Mouse (Mus musculus): ENCODE measurements around the gene Abcb1a. TPM values are rescaled to one million over a fixed set of nuclear protein-coding genes. Genes with fewer than 3 reads are reported as not detected.
"Not testable (repeated sequence)": the region's sequence is repeated elsewhere in the genome, so short reads cannot be mapped to it uniquely, and the experiment has no call there.

Abcb1a gene
- total and polyA plus RNA-seq, 3 experiments, result 2.1 to 67.3 (median 31.4) TPM

DNA sequence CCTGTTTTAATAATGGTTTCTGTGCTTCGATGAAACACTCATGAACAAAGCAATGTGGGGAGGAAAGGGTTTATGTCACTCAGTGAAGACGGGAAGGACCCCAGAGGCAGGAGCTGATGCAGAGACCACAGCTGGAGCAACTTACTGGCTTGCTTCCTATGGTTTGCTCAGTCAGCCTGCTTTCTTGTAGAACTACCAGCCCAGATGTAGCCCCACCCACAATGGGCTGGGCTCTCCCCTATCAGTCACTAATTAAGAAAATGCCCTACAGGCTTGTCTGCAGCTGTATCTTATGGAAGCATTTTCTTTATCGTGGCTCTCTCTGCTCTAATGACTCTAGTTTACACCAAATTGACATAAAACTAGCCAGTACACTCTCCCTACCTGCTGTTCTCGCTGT lies 67.9 kb downstream of the Abcb1a start:
- no peak for DNase-seq

DNA sequence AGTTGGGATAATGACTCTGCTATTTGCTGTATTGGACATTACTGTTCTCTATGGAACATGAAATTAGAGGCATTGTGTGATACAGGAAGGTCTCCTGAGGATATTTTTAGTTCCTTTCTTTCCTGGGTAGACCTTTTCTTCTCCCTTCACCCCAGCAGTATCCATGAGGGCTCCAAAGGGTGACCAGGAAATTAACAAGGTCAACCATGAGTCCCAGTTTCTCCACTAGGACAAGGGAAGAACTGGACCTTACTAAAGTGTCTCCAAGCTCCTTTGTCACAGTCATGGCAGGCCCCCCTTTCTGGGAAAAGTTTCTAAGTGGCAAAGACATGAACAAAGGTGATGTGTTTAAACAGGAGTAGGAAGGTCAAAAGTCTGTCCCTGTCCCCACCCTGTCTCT lies 72.8 kb downstream of the Abcb1a start:
- DNase-seq, result no peak

DNA sequence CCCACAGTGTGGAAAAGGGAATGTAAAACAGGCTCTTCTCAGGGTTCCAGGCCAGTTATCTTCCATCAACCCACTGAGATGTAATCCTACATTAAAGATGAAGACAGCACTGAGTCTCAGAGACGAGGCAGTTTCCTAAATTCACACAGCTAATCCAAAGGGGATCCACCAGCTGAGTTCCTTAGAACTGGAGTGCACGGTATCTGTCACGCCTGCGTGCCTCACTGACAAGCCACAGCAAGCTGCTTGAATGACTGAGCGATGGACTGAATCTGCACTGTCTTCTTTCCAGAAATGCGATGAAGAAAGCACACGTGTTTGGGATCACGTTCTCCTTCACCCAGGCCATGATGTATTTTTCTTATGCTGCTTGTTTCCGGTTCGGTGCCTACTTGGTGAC lies 73.4 kb downstream of the Abcb1a start:
- DNase-seq, result not testable (repeated sequence)

DNA sequence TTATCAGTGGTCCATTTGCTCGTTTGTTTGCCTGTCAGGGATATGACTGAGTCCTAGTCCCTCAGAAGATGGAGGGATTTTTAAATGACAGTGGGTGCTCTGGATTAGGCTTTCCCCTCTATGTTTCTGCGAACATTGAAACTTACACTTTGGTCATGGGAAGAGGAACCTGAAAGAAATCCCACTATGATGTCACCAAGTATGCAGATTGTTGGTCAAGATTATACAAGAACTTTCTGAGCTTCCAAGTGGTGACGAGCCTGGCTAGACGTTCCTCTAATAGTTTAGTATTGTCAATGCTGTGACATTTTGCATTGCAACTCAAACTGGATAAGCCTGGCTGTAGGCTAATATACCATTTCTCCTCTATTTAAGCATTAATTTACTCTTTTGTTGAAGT lies 76.5 kb downstream of the Abcb1a start:
- no peak for DNase-seq

DNA sequence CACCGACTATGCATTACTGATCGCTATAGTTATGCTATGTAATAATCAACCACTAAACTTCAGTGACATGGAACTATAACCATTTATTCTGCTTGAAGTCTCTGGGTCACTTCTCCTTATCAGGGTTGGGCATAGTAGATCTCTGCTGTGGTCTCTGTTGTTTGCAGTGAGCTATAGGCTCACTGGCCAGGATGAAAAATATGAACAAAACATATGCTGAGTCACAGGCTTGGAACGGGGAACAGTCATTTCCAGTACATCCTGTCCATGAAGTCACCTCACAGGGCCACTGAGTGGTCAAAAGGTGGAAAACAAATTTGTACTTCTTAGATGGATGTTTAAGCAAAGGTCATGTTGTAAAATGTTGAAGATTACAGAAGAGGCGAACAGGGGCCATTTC lies 77.2 kb downstream of the Abcb1a start:
- no peak for DNase-seq

DNA sequence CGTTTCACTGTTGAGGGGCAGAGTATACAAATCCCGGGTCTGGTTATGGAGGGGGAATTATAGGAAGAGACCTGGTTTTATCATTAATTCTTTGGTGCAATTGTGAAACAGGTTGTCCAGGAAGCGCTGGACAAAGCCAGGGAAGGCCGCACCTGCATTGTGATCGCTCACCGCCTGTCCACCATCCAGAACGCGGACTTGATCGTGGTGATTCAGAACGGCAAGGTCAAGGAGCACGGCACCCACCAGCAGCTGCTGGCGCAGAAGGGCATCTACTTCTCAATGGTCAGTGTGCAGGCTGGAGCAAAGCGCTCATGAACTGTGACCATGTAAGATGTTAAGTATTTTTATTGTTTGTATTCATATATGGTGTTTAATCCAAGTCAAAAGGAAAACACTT lies 87.4 kb downstream of the Abcb1a start:
- DNase-seq, result not testable (repeated sequence)

DNA sequence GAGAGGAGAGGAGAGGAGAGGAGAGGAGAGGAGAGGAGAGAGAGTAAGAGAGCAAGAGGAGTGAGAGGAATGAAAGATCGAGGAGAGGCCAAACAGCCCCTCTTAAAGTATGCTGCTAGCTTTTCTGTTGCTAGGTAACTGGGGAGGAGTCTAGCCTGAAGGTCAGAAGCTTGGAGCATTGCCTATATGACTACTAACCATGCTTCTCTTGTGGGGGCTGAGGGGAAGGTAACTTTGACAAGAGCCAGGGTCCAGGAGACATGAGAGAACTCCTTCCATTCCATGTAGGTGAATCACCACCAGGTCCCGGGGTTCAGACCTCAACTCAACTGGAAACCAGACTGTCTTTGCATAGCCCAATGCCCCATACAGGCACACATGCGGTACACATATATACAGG lies 113.0 kb downstream of the Abcb1a start:
- DNase-seq, result peak; percentile 58

DNA sequence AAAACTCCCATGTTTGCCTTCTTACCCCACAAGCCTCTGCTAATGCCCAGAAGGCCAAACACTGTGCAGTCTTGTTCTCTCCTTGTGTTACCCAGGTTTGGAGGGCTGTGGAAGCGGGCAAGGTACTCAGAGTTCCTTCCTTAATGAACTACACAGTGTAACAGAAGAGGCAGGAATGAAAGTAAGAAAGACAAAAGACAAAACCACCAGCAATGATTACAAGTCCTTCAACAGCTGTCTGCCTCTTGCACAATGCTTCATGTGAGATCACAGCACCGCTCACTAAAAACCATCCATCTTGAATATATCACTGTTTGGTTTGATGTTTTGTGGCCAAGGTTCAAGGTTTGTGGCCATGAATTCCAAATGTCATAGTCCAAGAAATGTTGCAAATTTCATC lies 118.4 kb downstream of the Abcb1a start:
- peak; percentile 72 for DNase-seq

DNA sequence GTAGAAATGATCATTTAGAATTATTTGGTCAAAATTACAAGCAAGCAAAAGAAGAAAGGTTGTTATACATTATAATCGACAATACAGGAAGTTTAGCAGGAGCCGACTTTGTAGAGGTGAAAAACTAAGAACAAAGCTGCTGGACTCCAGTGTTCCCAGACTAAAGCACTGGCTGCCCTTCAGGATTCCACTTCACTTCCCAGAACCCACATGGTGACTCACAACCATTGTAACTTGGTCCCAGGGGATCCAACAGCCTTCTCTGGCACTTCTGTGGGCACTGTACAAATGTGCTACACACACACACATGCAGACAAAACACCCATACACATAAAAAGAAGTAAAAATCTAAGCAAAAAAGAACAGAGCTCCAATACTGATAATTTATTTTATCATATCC lies 118.9 kb downstream of the Abcb1a start:
- peak; percentile 65 for DNase-seq

DNA sequence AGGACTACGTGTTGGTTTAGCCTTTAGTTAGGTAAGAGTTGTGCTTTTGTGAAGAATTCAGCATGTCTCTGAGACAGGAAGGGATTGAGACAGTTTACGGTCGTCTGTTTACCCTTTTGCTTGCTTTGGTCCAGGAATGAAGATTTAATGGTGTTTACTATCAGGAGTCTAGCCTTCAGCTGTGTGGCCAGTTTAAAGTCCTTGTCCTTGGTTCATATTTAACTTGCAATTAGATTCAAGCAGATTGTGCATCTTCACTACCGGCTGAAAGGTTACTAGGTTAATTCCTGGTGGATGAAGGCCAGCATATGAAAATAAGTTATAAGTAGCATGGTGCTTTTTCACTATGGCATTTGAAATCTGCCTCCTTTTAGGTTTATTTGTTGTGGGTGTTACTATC lies 132.4 kb downstream of the Abcb1a start:
- DNase-seq, result no peak

Other genes with a start within 250 kb of the Abcb1a start
- gene Dbf4, start 237.4 kb upstream of the Abcb1a start, total RNA-seq (2021), result 1 to 10 TPM; 5.7 to 6.2 TPM
- gene Dbf4, start 237.4 kb upstream of the Abcb1a start, polyA plus RNA-seq (2012; rRNA removed), result 2.1 TPM in 2 replicates
- gene Slc25a40, start 237.2 kb upstream of the Abcb1a start, total RNA-seq (2021), result 10 to 100 TPM in 1 of 2 experiments, 1 to 10 TPM in 1; 8.9 to 11.3 TPM
- 1.7 and 1.8 TPM in 2 replicates for gene Slc25a40, start 237.2 kb upstream of the Abcb1a start, polyA plus RNA-seq (2012; rRNA removed)
- 1 to 10 TPM; 3.8 to 6.0 TPM for gene Rundc3b, start 37.1 kb upstream of the Abcb1a start, total RNA-seq (2021)
- 1.8 and 1.9 TPM in 2 replicates for gene Rundc3b, start 37.1 kb upstream of the Abcb1a start, polyA plus RNA-seq (2012; rRNA removed)
- gene Abcb1b, start 138.1 kb downstream of the Abcb1a start, total RNA-seq (2021), result 1,000 to 10,000 TPM; 1,584 to 2,611 TPM
- 172 and 197 TPM in 2 replicates for gene Abcb1b, start 138.1 kb downstream of the Abcb1a start, polyA plus RNA-seq (2012; rRNA removed)
- gene Abcb4, start 233.6 kb downstream of the Abcb1a start, total RNA-seq (2021), result 1 to 10 TPM; 3.1 to 4.0 TPM
- gene Abcb4, start 233.6 kb downstream of the Abcb1a start, polyA plus RNA-seq (2012; rRNA removed), result 0.08 and 0.12 TPM in 2 replicates